Mouse (Mus musculus) forebrain, embryonic 13.5 days (tissue): ENCODE results near the gene Pigm. TPM values are rescaled to one million over a fixed set of nuclear protein-coding genes. Genes with fewer than 3 reads are reported as not detected.

ENCODE experiments used
- ATAC-seq: fragments of 200-750 bp; cut with Nextera tagmentation; 2 replicates; pipeline ENCODE4 v1.8.0; 2017
- H3K27ac ChIP-seq: fragments of 300-500 bp; sonication (generic); 2 replicates; pipeline ENCODE4 v1.5.1; 2015; ENCODE audit warnings: inconsistent platforms, mild to moderate bottlenecking, moderate library complexity
- H3K27me3 ChIP-seq: fragments of 300-500 bp; sonication (generic); 2 replicates; pipeline ENCODE4 v1.6.1; 2015; ENCODE audit warnings: mild to moderate bottlenecking, inconsistent platforms
- H3K36me3 ChIP-seq: fragments of 300-500 bp; sonication (generic); 2 replicates; pipeline ENCODE4 v1.6.1; 2015; ENCODE audit warnings: mild to moderate bottlenecking, inconsistent platforms; ENCODE audit not compliant: poor library complexity, severe bottlenecking
- H3K4me1 ChIP-seq: fragments of 300-500 bp; sonication (generic); 2 replicates; pipeline ENCODE4 v1.6.1; 2015; ENCODE audit warnings: inconsistent platforms
- H3K4me2 ChIP-seq: fragments of 300-500 bp; sonication (generic); 2 replicates; pipeline ENCODE4 v1.6.1; 2015; ENCODE audit warnings: inconsistent platforms, mild to moderate bottlenecking, moderate library complexity
- H3K4me3 ChIP-seq: fragments of 300-500 bp; sonication (generic); 2 replicates; pipeline ENCODE4 v1.5.1; 2015; ENCODE audit warnings: mild to moderate bottlenecking, inconsistent platforms
- H3K9ac ChIP-seq: fragments of 300-500 bp; sonication (generic); 2 replicates; pipeline ENCODE4 v1.6.1; 2015; ENCODE audit warnings: mild to moderate bottlenecking, inconsistent platforms
- H3K9me3 ChIP-seq: fragments of 300-500 bp; sonication (generic); replicated peaks from 2 replicates; pipeline ENCODE4 v1.6.1; 2016; ENCODE audit warnings: inconsistent platforms
- WGBS: fragments of 180-500 bp; shearing (Covaris S2); methylation state at CpG from one replicate; pipeline ENCODE4 v1.1.7; 2015; 5-methylcytosine and 5-hydroxymethylcytosine counted together
- polyA plus RNA-seq: library from polyadenylated mRNA; unstranded; fragments of >200 nt; fragmentation: Nextera tagmentation; extraction: Ambion mirVana; gene quantifications from 2 replicates; pipeline ENCODE4 v1.2.1, GENCODE M21; 2015

Gene Pigm
- polyA plus RNA-seq: 5.6 and 6.2 TPM in 2 replicates

GRCm38 (mm10) chr1:172376198-172376667 is at the start of gene Pigm:
Gene Pigm, plus strand, starts transcription at chr1:172376546.
- WGBS: 1% methylated on average over 39 of the region's 39 CpGs
- ATAC-seq: peak; percentile 99
- peak within 1 kb of the TSS; percentile 92 for H3K9ac ChIP-seq
- H3K4me1 ChIP-seq: peaks cover 35% of the 10 kb centered on the region
- peak within 1 kb of the TSS; percentile 97 for H3K4me3 ChIP-seq
- H3K27ac ChIP-seq: peak within 1 kb of the TSS; percentile 62
- peak within 1 kb of the TSS; percentile 100 for H3K4me2 ChIP-seq
- H3K27me3 ChIP-seq: no peaks in the 10 kb centered on the region
- no peaks in the 10 kb centered on the region for H3K9me3 ChIP-seq
- peaks cover 17% of the 10 kb centered on the region for H3K36me3 ChIP-seq

GRCm38 (mm10) chr1:172326684-172327083 is 49.7 kb upstream of the Pigm start:
- peaks cover 38% of the 10 kb centered on the region for H3K4me1 ChIP-seq
- peaks cover 9% of the 10 kb centered on the region for H3K36me3 ChIP-seq
- H3K4me2 ChIP-seq: peak overlapping the region; percentile 74
- WGBS: 69% methylated on average over 11 of the region's 11 CpGs
- H3K27ac ChIP-seq: no peak overlapping the region
- peak overlapping the region; percentile 46 for H3K4me3 ChIP-seq
- peaks cover 19% of the 10 kb centered on the region for H3K27me3 ChIP-seq
- H3K9me3 ChIP-seq: no peaks in the 10 kb centered on the region
- H3K9ac ChIP-seq: 0 out of 2 replicates have a peak overlapping the region, but pooled peaks have one; percentile 58
- ATAC-seq: no peak

GRCm38 (mm10) chr1:172327206-172328001 is 48.9 kb upstream of the Pigm start:
- Histone ChIP-seq H3K4me1 (peaks cover 35% of the 10 kb centered on the region), H3K27me3 (peaks cover 19% of the 10 kb centered on the region), H3K36me3 (0 out of 2 replicates have a peak, but pooled peaks cover 2% of the 10 kb centered on the region), H3K4me3 (no peak overlapping the region), H3K27ac (no peak overlapping the region), H3K4me2 (no peak overlapping the region), H3K9ac (no peak overlapping the region), H3K9me3 (no peaks in the 10 kb centered on the region)
- no peak for ATAC-seq
- 92% methylated on average over 16 of the region's 16 CpGs for WGBS

GRCm38 (mm10) chr1:172328041-172328440 is 48.3 kb upstream of the Pigm start:
- 84% methylated on average over 3 of the region's 3 CpGs for WGBS
- no peak overlapping the region for H3K4me2 ChIP-seq
- H3K4me1 ChIP-seq: peaks cover 29% of the 10 kb centered on the region
- H3K4me3 ChIP-seq: no peak overlapping the region
- no peak overlapping the region for H3K27ac ChIP-seq
- no peaks in the 10 kb centered on the region for H3K9me3 ChIP-seq
- H3K9ac ChIP-seq: no peak overlapping the region
- peaks cover 19% of the 10 kb centered on the region for H3K27me3 ChIP-seq
- H3K36me3 ChIP-seq: no peaks in the 10 kb centered on the region
- no peak for ATAC-seq

- H3K9me3 ChIP-seq: no peaks in the 10 kb centered on the region
- no peak overlapping the region for H3K27ac ChIP-seq
- H3K4me1 ChIP-seq: peaks cover 25% of the 10 kb centered on the region
- ATAC-seq: no peak
- no peaks in the 10 kb centered on the region for H3K36me3 ChIP-seq
- H3K27me3 ChIP-seq: peaks cover 19% of the 10 kb centered on the region
- peak overlapping the region; percentile 51 for H3K4me2 ChIP-seq
- H3K9ac ChIP-seq: 0 out of 2 replicates have a peak overlapping the region, but pooled peaks have one; percentile 16
- peak overlapping the region; percentile 27; the same call in 1 of the 2 replicates for H3K4me3 ChIP-seq
- 85% methylated on average over 7 of the region's 7 CpGs for WGBS
These were observed 47.9 kb upstream of the Pigm start for GRCm38 (mm10) chr1:172328461-172328860.

GRCm38 (mm10) chr1:172329131-172329530 is 47.2 kb upstream of the Pigm start, which contains the start of gene Kcnj9:
Gene Kcnj9, minus strand, starts transcription at chr1:172329318.
- H3K4me3 ChIP-seq: peak within 1 kb of the TSS; percentile 27
- H3K4me2 ChIP-seq: peak within 1 kb of the TSS; percentile 51
- H3K4me1 ChIP-seq: peaks cover 20% of the 10 kb centered on the region
- H3K9ac ChIP-seq: peak within 1 kb of the TSS; percentile 40; the same call in 1 of the 2 replicates
- no peaks in the 10 kb centered on the region for H3K36me3 ChIP-seq
- H3K27me3 ChIP-seq: peaks cover 19% of the 10 kb centered on the region
- 20% methylated on average over 9 of the region's 9 CpGs for WGBS
- H3K9me3 ChIP-seq: no peaks in the 10 kb centered on the region
- H3K27ac ChIP-seq: peak within 1 kb of the TSS; percentile 26; the same call in 1 of the 2 replicates
- peak; percentile 89 for ATAC-seq

GRCm38 (mm10) chr1:172329616-172330015 is 46.7 kb upstream of the Pigm start:
- Histone ChIP-seq H3K27me3 (peaks cover 19% of the 10 kb centered on the region), H3K4me1 (peaks cover 20% of the 10 kb centered on the region), H3K36me3 (no peaks in the 10 kb centered on the region), H3K9me3 (no peaks in the 10 kb centered on the region), H3K27ac (peak overlapping the region; percentile 11; the same call in 1 of the 2 replicates), H3K4me3 (no peak overlapping the region), H3K9ac (peak overlapping the region; percentile 40; the same call in 1 of the 2 replicates), H3K4me2 (peak overlapping the region; percentile 51; the same call in 1 of the 2 replicates)
- 0 out of 2 replicates have a peak, but pooled peaks have one; percentile 1 for ATAC-seq
- 76% methylated on average over 6 of the region's 6 CpGs for WGBS

GRCm38 (mm10) chr1:172331422-172331947 is 44.9 kb upstream of the Pigm start:
- peaks cover 9% of the 10 kb centered on the region; the same call in 1 of the 2 replicates for H3K27me3 ChIP-seq
- 63% methylated on average over 8 of the region's 8 CpGs for WGBS
- H3K9me3 ChIP-seq: no peaks in the 10 kb centered on the region
- H3K4me3 ChIP-seq: no peak overlapping the region
- no peak overlapping the region for H3K4me2 ChIP-seq
- no peak for ATAC-seq
- H3K27ac ChIP-seq: no peak overlapping the region
- H3K9ac ChIP-seq: no peak overlapping the region
- no peaks in the 10 kb centered on the region for H3K36me3 ChIP-seq
- peaks cover 17% of the 10 kb centered on the region for H3K4me1 ChIP-seq

GRCm38 (mm10) chr1:172332925-172333324 is 43.4 kb upstream of the Pigm start:
- no peaks in the 10 kb centered on the region for H3K9me3 ChIP-seq
- no peak overlapping the region for H3K4me3 ChIP-seq
- no peak for ATAC-seq
- peaks cover 17% of the 10 kb centered on the region for H3K4me1 ChIP-seq
- H3K4me2 ChIP-seq: no peak overlapping the region
- H3K36me3 ChIP-seq: no peaks in the 10 kb centered on the region
- H3K27ac ChIP-seq: no peak overlapping the region
- WGBS: 83% methylated on average over 2 of the region's 2 CpGs
- no peaks in the 10 kb centered on the region for H3K27me3 ChIP-seq
- H3K9ac ChIP-seq: no peak overlapping the region

GRCm38 (mm10) chr1:172333512-172333911 is 42.8 kb upstream of the Pigm start:
- Histone ChIP-seq H3K4me3 (no peak overlapping the region), H3K27ac (no peak overlapping the region), H3K4me2 (no peak overlapping the region), H3K36me3 (no peaks in the 10 kb centered on the region), H3K9me3 (no peaks in the 10 kb centered on the region), H3K9ac (peak overlapping the region; percentile 23; the same call in 1 of the 2 replicates), H3K27me3 (no peaks in the 10 kb centered on the region), H3K4me1 (peaks cover 15% of the 10 kb centered on the region)
- ATAC-seq: no peak; the same call in 1 of the 2 replicates
- 15% methylated on average over 3 of the region's 3 CpGs for WGBS

GRCm38 (mm10) chr1:172335804-172336203 is 40.5 kb upstream of the Pigm start:
- no peaks in the 10 kb centered on the region for H3K27me3 ChIP-seq
- H3K9ac ChIP-seq: no peak overlapping the region
- H3K36me3 ChIP-seq: no peaks in the 10 kb centered on the region
- no peak for ATAC-seq
- no peak overlapping the region for H3K4me3 ChIP-seq
- H3K4me2 ChIP-seq: no peak overlapping the region
- no peak overlapping the region for H3K27ac ChIP-seq
- peaks cover 9% of the 10 kb centered on the region for H3K4me1 ChIP-seq
- WGBS: 78% methylated on average over 15 of the region's 15 CpGs
- H3K9me3 ChIP-seq: no peaks in the 10 kb centered on the region
